Mouse (Mus musculus) myocyte (in vitro differentiated cells): ENCODE results near the gene Scn1b.

Source experiments
- POLR2A ChIP-seq: IDR thresholded peaks from one replicate; pipeline ENCODE4 v1.6.1; 2011; ENCODE audit warnings: low read depth, mild to moderate bottlenecking, control low read depth, moderate library complexity; ENCODE audit not compliant: insufficient read length
- TCF3 ChIP-seq: IDR thresholded peaks from one replicate; pipeline ENCODE4 v1.6.1; 2011; ENCODE audit warnings: low read depth, control low read depth; ENCODE audit not compliant: insufficient read length

- no peak for TF ChIP-seq TCF3
- no peak for TF ChIP-seq POLR2A
Measured at GRCm38 (mm10) chr7:31125116-31125515, 1.7 kb downstream of the Scn1b start.
